Mouse (Mus musculus): ENCODE data around the gene Adamts16. TPM values are rescaled to one million over a fixed set of nuclear protein-coding genes. Genes with fewer than 3 reads are reported as not detected.

The Adamts16 gene
- polyA plus RNA-seq, 1 experiment, result 1.2 TPM

- DNase-seq, result no peak
- Histone ChIP-seq H3K27me3 (replicated peaks; ENCODE audit: control insufficient read depth, insufficient read depth, low read length) (no peaks in the 10 kb centered on the region), H3K4me1 (ENCODE audit: control insufficient read depth, insufficient read depth, low read length) (no peaks in the 10 kb centered on the region), H3K4me3 (ENCODE audit: insufficient read depth, low read depth, low read length) (no peak overlapping the region), H3K27ac (ENCODE audit: insufficient read depth, low read depth, low read length) (no peak overlapping the region), H3K36me3 (ENCODE audit: control insufficient read depth, insufficient read depth, low read length) (no peaks in the 10 kb centered on the region)
- WGBS, result 89% methylated on average over 6 of the region's 6 CpGs
- TF ChIP-seq CTCF (conservative IDR thresholded peaks at IDR 0.05; ENCODE audit: insufficient read depth, insufficient read length, low read depth, low read length), result no peak
- no peak for TF ChIP-seq POLR2A (IDR thresholded peaks at IDR 0.05; ENCODE audit: low read depth, low read length)
These were observed 70.5 kb downstream of the Adamts16 start for GRCm38 (mm10) chr13:70771100-70771499.

GRCm38 (mm10) chr13:70769156-70769555 is 72.5 kb downstream of the Adamts16 start:
- DNase-seq, result no peak
- no peaks in the 10 kb centered on the region for H3K36me3 ChIP-seq (ENCODE audit: control insufficient read depth, insufficient read depth, low read length)
- TF ChIP-seq CTCF (conservative IDR thresholded peaks at IDR 0.05; ENCODE audit: insufficient read depth, insufficient read length, low read depth, low read length) (no peak), POLR2A (IDR thresholded peaks at IDR 0.05; ENCODE audit: low read depth, low read length) (no peak)
- H3K4me1 ChIP-seq (ENCODE audit: control insufficient read depth, insufficient read depth, low read length), result no peaks in the 10 kb centered on the region
- no peaks in the 10 kb centered on the region for H3K27me3 ChIP-seq (replicated peaks; ENCODE audit: control insufficient read depth, insufficient read depth, low read length)
- 60% methylated on average over 2 of the region's 2 CpGs for WGBS
- no peak overlapping the region for H3K27ac ChIP-seq (ENCODE audit: insufficient read depth, low read depth, low read length)
- no peak overlapping the region for H3K4me3 ChIP-seq (ENCODE audit: insufficient read depth, low read depth, low read length)

DNA sequence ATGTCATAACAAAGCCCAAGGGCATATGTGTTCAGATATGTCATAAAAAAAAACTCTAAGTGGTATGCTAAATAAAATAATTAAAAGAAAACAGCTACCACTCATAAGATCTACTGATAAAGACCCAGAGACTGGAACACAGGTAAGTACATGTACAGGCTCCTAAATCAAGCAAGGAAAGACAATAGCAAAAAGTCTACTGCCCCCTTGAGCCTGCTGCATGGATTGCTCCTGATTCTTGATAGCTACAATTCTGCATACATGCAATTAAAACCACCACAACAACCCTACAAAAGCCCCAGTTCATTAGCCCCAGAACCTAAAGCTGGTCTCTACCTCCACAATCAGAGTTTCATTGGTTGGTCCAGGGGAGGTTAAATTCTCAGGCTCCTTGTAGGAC is 74.1 kb downstream of the Adamts16 start:
- Histone ChIP-seq H3K36me3 (ENCODE audit: control insufficient read depth, insufficient read depth, low read length) (no peaks in the 10 kb centered on the region), H3K27me3 (replicated peaks; ENCODE audit: control insufficient read depth, insufficient read depth, low read length) (no peaks in the 10 kb centered on the region), H3K4me3 (ENCODE audit: insufficient read depth, low read depth, low read length) (no peak overlapping the region), H3K4me1 (ENCODE audit: control insufficient read depth, insufficient read depth, low read length) (no peaks in the 10 kb centered on the region), H3K27ac (ENCODE audit: insufficient read depth, low read depth, low read length) (no peak overlapping the region)
- TF ChIP-seq CTCF (conservative IDR thresholded peaks at IDR 0.05; ENCODE audit: insufficient read depth, insufficient read length, low read depth, low read length) (peak; percentile 21; the same call in 1 of the 2 replicates), POLR2A (IDR thresholded peaks at IDR 0.05; ENCODE audit: low read depth, low read length) (no peak)
- DNase-seq, result peak; percentile 21

DNA sequence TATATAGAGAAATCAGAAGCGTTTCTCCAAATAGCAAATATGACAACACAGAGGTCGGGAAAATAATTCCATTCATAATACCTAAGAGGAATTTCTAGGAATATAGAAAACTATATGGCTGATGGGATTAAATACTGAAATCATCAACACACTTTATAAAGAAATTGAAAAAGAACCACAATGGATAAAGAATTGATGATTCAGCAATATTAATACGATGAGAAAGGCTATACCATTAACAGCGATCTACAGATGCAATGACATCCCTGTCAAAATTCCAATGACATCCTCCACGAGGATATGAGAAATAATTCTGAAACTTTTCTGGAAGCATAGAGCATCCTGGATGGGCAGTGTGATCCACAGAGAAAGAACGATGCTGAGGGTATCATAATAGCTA is 76.9 kb downstream of the Adamts16 start:
- H3K27ac ChIP-seq (ENCODE audit: insufficient read depth, low read depth, low read length), result no peak overlapping the region
- no peaks in the 10 kb centered on the region for H3K4me1 ChIP-seq (ENCODE audit: control insufficient read depth, insufficient read depth, low read length)
- WGBS, result 88% methylated on average over 6 of the region's 6 CpGs
- H3K4me3 ChIP-seq (ENCODE audit: insufficient read depth, low read depth, low read length), result no peak overlapping the region
- DNase-seq, result no peak
- no peaks in the 10 kb centered on the region for H3K36me3 ChIP-seq (ENCODE audit: control insufficient read depth, insufficient read depth, low read length)
- TF ChIP-seq CTCF (conservative IDR thresholded peaks at IDR 0.05; ENCODE audit: insufficient read depth, insufficient read length, low read depth, low read length), result no peak
- H3K27me3 ChIP-seq (replicated peaks; ENCODE audit: control insufficient read depth, insufficient read depth, low read length), result no peaks in the 10 kb centered on the region

GRCm38 (mm10) chr13:70762586-70762985 is 79.0 kb downstream of the Adamts16 start:
- DNase-seq, result no peak
- H3K4me3 ChIP-seq (ENCODE audit: insufficient read depth, low read depth, low read length), result no peak overlapping the region
- H3K27me3 ChIP-seq (replicated peaks; ENCODE audit: control insufficient read depth, insufficient read depth, low read length), result no peaks in the 10 kb centered on the region
- TF ChIP-seq POLR2A (IDR thresholded peaks at IDR 0.05; ENCODE audit: low read depth, low read length), result no peak
- no peak for TF ChIP-seq CTCF (conservative IDR thresholded peaks at IDR 0.05; ENCODE audit: insufficient read depth, insufficient read length, low read depth, low read length)
- no peaks in the 10 kb centered on the region for H3K36me3 ChIP-seq (ENCODE audit: control insufficient read depth, insufficient read depth, low read length)
- no peaks in the 10 kb centered on the region for H3K4me1 ChIP-seq (ENCODE audit: control insufficient read depth, insufficient read depth, low read length)
- WGBS, result 85% methylated on average over 2 of the region's 2 CpGs
- no peak overlapping the region for H3K27ac ChIP-seq (ENCODE audit: insufficient read depth, low read depth, low read length)

DNA sequence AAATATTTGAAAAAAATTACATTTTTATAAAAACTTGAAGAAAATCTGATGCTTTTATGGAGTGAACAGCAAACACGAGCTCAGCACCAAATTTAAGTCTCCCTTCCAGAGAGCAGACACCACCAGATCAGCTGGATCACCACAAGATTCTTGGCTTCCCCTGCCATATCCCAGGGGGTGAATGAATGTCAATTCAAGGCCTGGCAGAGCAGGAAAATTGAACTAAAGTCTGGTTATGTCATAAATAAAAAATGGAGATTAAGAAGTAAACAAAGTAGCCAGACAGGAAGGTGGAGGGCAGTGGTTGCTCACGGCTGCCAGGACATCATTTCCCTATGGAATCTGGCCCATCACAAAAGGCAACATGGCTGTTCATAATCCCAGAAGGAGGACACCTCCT is 80.3 kb downstream of the Adamts16 start:
- TF ChIP-seq POLR2A (IDR thresholded peaks at IDR 0.05; ENCODE audit: low read depth, low read length) (no peak), CTCF (conservative IDR thresholded peaks at IDR 0.05; ENCODE audit: insufficient read depth, insufficient read length, low read depth, low read length) (no peak)
- Histone ChIP-seq H3K4me1 (ENCODE audit: control insufficient read depth, insufficient read depth, low read length) (no peaks in the 10 kb centered on the region), H3K36me3 (ENCODE audit: control insufficient read depth, insufficient read depth, low read length) (no peaks in the 10 kb centered on the region), H3K4me3 (ENCODE audit: insufficient read depth, low read depth, low read length) (no peak overlapping the region), H3K27ac (ENCODE audit: insufficient read depth, low read depth, low read length) (no peak overlapping the region), H3K27me3 (replicated peaks; ENCODE audit: control insufficient read depth, insufficient read depth, low read length) (no peaks in the 10 kb centered on the region)
- whole genome bisulfite sequencing, result 57% methylated on average over 2 of the region's 2 CpGs
- no peak for DNase-seq

- Histone ChIP-seq H3K36me3 (ENCODE audit: control insufficient read depth, insufficient read depth, low read length) (no peaks in the 10 kb centered on the region), H3K4me1 (ENCODE audit: control insufficient read depth, insufficient read depth, low read length) (no peaks in the 10 kb centered on the region), H3K27me3 (replicated peaks; ENCODE audit: control insufficient read depth, insufficient read depth, low read length) (no peaks in the 10 kb centered on the region), H3K4me3 (ENCODE audit: insufficient read depth, low read depth, low read length) (no peak overlapping the region), H3K27ac (ENCODE audit: insufficient read depth, low read depth, low read length) (no peak overlapping the region)
- WGBS, result 98% methylated on average over 9 of the region's 9 CpGs
- DNase-seq, result no peak
- TF ChIP-seq POLR2A (IDR thresholded peaks at IDR 0.05; ENCODE audit: low read depth, low read length), result no peak
- TF ChIP-seq CTCF (conservative IDR thresholded peaks at IDR 0.05; ENCODE audit: insufficient read depth, insufficient read length, low read depth, low read length), result no peak
These were observed 81.4 kb downstream of the Adamts16 start for GRCm38 (mm10) chr13:70760186-70760585.

Data from kidney, adult 2 months (tissue).